Mouse (Mus musculus): ENCODE results near the gene Tsg101. TPM values are rescaled to one million over a fixed set of nuclear protein-coding genes. Genes with fewer than 3 reads are reported as not detected.

Tsg101 gene
- total RNA-seq, 2 experiments from 2014 or later, result 40.1 to 97.5 TPM

GRCm38 (mm10) chr7:46839446-46839845, 80.3 kb downstream of the Tsg101 start:
- peak; percentile 22; the same call in 1 of the 2 replicates for ATAC-seq (replicated peaks; ENCODE audit: poor library complexity)

Other genes with a start within 250 kb of the Tsg101 start
- gene Tph1, start 247.4 kb downstream of the Tsg101 start, total RNA-seq (2015), result not detected in 2 replicates
- not detected in 2 replicates for gene Tph1, start 247.4 kb downstream of the Tsg101 start, total RNA-seq (2017)
- gene Saal1, start 209.3 kb downstream of the Tsg101 start, total RNA-seq (2015), result 17.5 and 20.7 TPM in 2 replicates
- gene Saal1, start 209.3 kb downstream of the Tsg101 start, total RNA-seq (2017), result 15.5 and 18.7 TPM in 2 replicates
- 1.9 TPM in 1 of 2 replicates, not detected in the other for gene Saa3, start 204.3 kb downstream of the Tsg101 start, total RNA-seq (2015)
- 2.0 TPM in 1 of 2 replicates, not detected in the other for gene Saa3, start 204.3 kb downstream of the Tsg101 start, total RNA-seq (2017)
- gene Saa4, start 187.4 kb downstream of the Tsg101 start, total RNA-seq (2015), result not detected in 2 replicates
- not detected in 2 replicates for gene Saa4, start 187.4 kb downstream of the Tsg101 start, total RNA-seq (2017)
- not detected in 2 replicates for gene Saa1, start 177.0 kb downstream of the Tsg101 start, total RNA-seq (2015)
- not detected in 2 replicates for gene Saa1, start 177.0 kb downstream of the Tsg101 start, total RNA-seq (2017)
- not detected in 2 replicates for gene Saa2, start 168.2 kb downstream of the Tsg101 start, total RNA-seq (2015)
- gene Saa2, start 168.2 kb downstream of the Tsg101 start, total RNA-seq (2017), result not detected in 2 replicates
- gene Hps5, start 123.9 kb downstream of the Tsg101 start, total RNA-seq (2015), result 13.5 and 17.5 TPM in 2 replicates
- 25.5 and 29.0 TPM in 2 replicates for gene Hps5, start 123.9 kb downstream of the Tsg101 start, total RNA-seq (2017)
- 54.7 and 58.1 TPM in 2 replicates for gene Gtf2h1, start 123.9 kb downstream of the Tsg101 start, total RNA-seq (2015)
- gene Gtf2h1, start 123.9 kb downstream of the Tsg101 start, total RNA-seq (2017), result 82.4 and 105 TPM in 2 replicates
- gene Ldha, start 78.5 kb downstream of the Tsg101 start, total RNA-seq (2015), result 597 and 639 TPM in 2 replicates
- gene Ldha, start 78.5 kb downstream of the Tsg101 start, total RNA-seq (2017), result 442 and 446 TPM in 2 replicates
- 0.44 and 0.49 TPM in 2 replicates for gene Ldhc, start 58.8 kb downstream of the Tsg101 start, total RNA-seq (2015)
- gene Ldhc, start 58.8 kb downstream of the Tsg101 start, total RNA-seq (2017), result 1.3 TPM in 1 of 2 replicates, not detected in the other
- gene Uevld, start 38.6 kb upstream of the Tsg101 start, total RNA-seq (2015), result 15.5 and 19.6 TPM in 2 replicates
- gene Uevld, start 38.6 kb upstream of the Tsg101 start, total RNA-seq (2017), result 11.1 and 11.9 TPM in 2 replicates
- gene Gm9999, start 63.6 kb upstream of the Tsg101 start, total RNA-seq (2015), result not detected in 2 replicates
- gene Gm9999, start 63.6 kb upstream of the Tsg101 start, total RNA-seq (2017), result not detected in 2 replicates
- gene Spty2d1, start 88.4 kb upstream of the Tsg101 start, total RNA-seq (2015), result 30.4 and 34.9 TPM in 2 replicates
- 25.4 and 30.7 TPM in 2 replicates for gene Spty2d1, start 88.4 kb upstream of the Tsg101 start, total RNA-seq (2017)
- 2.3 and 4.0 TPM in 2 replicates for gene Tmem86a, start 130.6 kb upstream of the Tsg101 start, total RNA-seq (2015)
- gene Tmem86a, start 130.6 kb upstream of the Tsg101 start, total RNA-seq (2017), result 1.4 and 2.2 TPM in 2 replicates
- not detected in 2 replicates for gene Ptpn5, start 213.7 kb upstream of the Tsg101 start, total RNA-seq (2015)
- gene Ptpn5, start 213.7 kb upstream of the Tsg101 start, total RNA-seq (2017), result not detected in 2 replicates

All from megakaryocyte progenitor cell, adult 5-6 weeks (primary cell).